Comparison of ENCODE assay signal across 14 mouse cellular contexts in the genomic region with DNA sequence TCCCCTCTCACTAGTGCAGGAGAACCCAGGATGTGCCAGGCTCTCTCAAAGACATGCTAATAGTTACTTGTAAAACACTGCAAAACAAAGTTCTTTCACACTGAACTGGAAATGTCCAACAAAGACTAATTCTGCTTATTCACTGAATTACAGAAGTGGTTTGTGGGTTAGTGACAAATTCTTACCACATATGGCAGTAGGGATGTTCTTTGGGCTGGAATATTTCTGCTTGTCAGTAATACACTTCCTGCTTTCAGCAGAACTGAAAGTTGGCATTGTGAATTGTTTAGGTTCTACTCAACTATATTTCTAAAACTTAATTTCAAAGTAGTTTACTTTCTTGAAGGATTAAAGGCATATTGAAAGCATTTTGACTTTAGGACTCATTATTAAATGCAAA. TPM values are rescaled to one million over a fixed set of nuclear protein-coding genes. Genes with fewer than 3 reads are reported as not detected.
DNase-seq lines count a peak whose midpoint lies in the region; ATAC-seq lines count a peak whose summit lies in the region.
"Had no signal": no experiment of that assay in that cellular context is flagged by ENCODE, and none has a peak within 500 bp of the region (broad histone marks: within the 10 kb centered on the region; RNA-seq: fewer than 3 reads in every experiment).

No protein-coding gene starts in this region.

- intact Hi-C loops in heart, postnatal 25 days (cut with DNase I): no loop called here

- ATAC-seq in embryonic facial prominence, embryonic 14.5 days (ENCODE audit: low read depth): no peak
- peak; percentile 99 for ATAC-seq in granulocyte monocyte progenitor cell, adult 5-6 weeks (replicated peaks; ENCODE audit: poor library complexity, severe bottlenecking)

- H3K9me3 ChIP-seq in embryonic facial prominence, embryonic 14.5 days (ENCODE audit: control insufficient read depth, low read length): no peaks in the 10 kb centered on the region
- no peaks in the 10 kb centered on the region for H3K9me3 ChIP-seq in embryonic facial prominence, embryonic 10.5 days
- H3K9me3 ChIP-seq: forebrain, embryonic 10.5 days had no signal

- peak; percentile 46 for DNase-seq in embryonic facial prominence, embryonic 14.5 days (ENCODE audit: low spot score)
- DNase-seq in embryonic facial prominence, embryonic 10.5 days (ENCODE audit: low spot score): no peak
- DNase-seq in lung, postnatal 25 days (ENCODE audit: low spot score): peak; percentile 46
- no peak for DNase-seq in lung, postnatal 14 days
- DNase-seq in skeletal muscle tissue, adult 2 months (ENCODE audit: low read depth, low spot score): peak; percentile 27
- no peak for DNase-seq in right cerebral cortex, postnatal 25 days
- DNase-seq in heart, postnatal 25 days (ENCODE audit: low spot score): no peak
- DNase-seq: adrenal gland, adult 2 months; gastrocnemius, postnatal 25 days; kidney, postnatal 14 days had no signal

- H3K4me2 ChIP-seq in embryonic facial prominence, embryonic 14.5 days (ENCODE audit: low read depth, low read length): no peak overlapping the region

- H3K9ac ChIP-seq in embryonic facial prominence, embryonic 14.5 days (ENCODE audit: low read depth, low read length): no peak overlapping the region
- H3K9ac ChIP-seq: liver, embryonic 14.5 days had no signal

- peaks cover 18% of the 10 kb centered on the region for H3K36me3 ChIP-seq in embryonic facial prominence, embryonic 14.5 days (ENCODE audit: control insufficient read depth, insufficient read depth, low read length)
- peaks cover 29% of the 10 kb centered on the region for H3K36me3 ChIP-seq in embryonic facial prominence, embryonic 10.5 days (replicated peaks)

- peak overlapping the region; percentile 28; the same call in 1 of the 2 replicates for H3K27ac ChIP-seq in embryonic facial prominence, embryonic 14.5 days (replicated peaks; ENCODE audit: low read depth, low read length)
- H3K27ac ChIP-seq in embryonic facial prominence, embryonic 10.5 days (replicated peaks): no peak overlapping the region
- H3K27ac ChIP-seq: forebrain, embryonic 10.5 days; liver, embryonic 14.5 days had no signal

- no peaks in the 10 kb centered on the region for H3K27me3 ChIP-seq in embryonic facial prominence, embryonic 14.5 days (replicated peaks; ENCODE audit: control insufficient read depth, insufficient read depth, low read length)
- no peaks in the 10 kb centered on the region for H3K27me3 ChIP-seq in embryonic facial prominence, embryonic 10.5 days (replicated peaks; ENCODE audit: low read depth, poor library complexity, severe bottlenecking)

- H3K4me1 ChIP-seq in embryonic facial prominence, embryonic 14.5 days (ENCODE audit: control insufficient read depth, insufficient read depth, low read length): peaks cover 3% of the 10 kb centered on the region; the same call in 1 of the 2 replicates
- H3K4me1 ChIP-seq in embryonic facial prominence, embryonic 10.5 days: peaks cover 14% of the 10 kb centered on the region

- H3K4me3 ChIP-seq in embryonic facial prominence, embryonic 14.5 days (ENCODE audit: low read depth, low read length): no peak overlapping the region
- no peak overlapping the region for H3K4me3 ChIP-seq in embryonic facial prominence, embryonic 10.5 days
- H3K4me3 ChIP-seq: forebrain, embryonic 10.5 days; left cerebral cortex, adult 2 months had no signal

RNA-seq across cellular contexts. Expression of a gene that starts 25.5 kb away (rescaled TPM):
- polyA plus RNA-seq in embryonic facial prominence, embryonic 14.5 days (2014; fragmentation: Nextera tagmentation; extraction: Ambion mirVana): 26.1 and 30.0 TPM in 2 replicates
- 22.6 and 25.6 TPM in 2 replicates for polyA plus RNA-seq in embryonic facial prominence, embryonic 10.5 days (2016; fragmentation: Nextera tagmentation; extraction: Ambion mirVana)
- 34.1 and 54.1 TPM in 2 replicates for total RNA-seq in granulocyte monocyte progenitor cell, adult 5-6 weeks (2014; fragmentation: Nextera tagmentation)
- total RNA-seq in granulocyte monocyte progenitor cell, adult 5-6 weeks (2017): 21.7 and 27.4 TPM in 2 replicates
- total RNA-seq in heart, postnatal 25 days (2021): 10 to 100 TPM; 29.9 to 34.8 TPM

Comparison
In these comparisons a context has a peak if more than half of its experiments do, and no peak if none do; other contexts are left out.
1. DNase-seq: peak in embryonic facial prominence, embryonic 14.5 days (single experiment), lung, postnatal 25 days (single experiment) and skeletal muscle tissue, adult 2 months (single experiment); none in embryonic facial prominence, embryonic 10.5 days (single experiment), lung, postnatal 14 days (single experiment), right cerebral cortex, postnatal 25 days (single experiment) and heart, postnatal 25 days (single experiment).